ENCODE assay signal across 8 mouse cellular contexts in genomic region chr6:33059735-33060576, GRCm38 (mm10). TPM values are rescaled to one million over a fixed set of nuclear protein-coding genes. Genes with fewer than 3 reads are reported as not detected.
A peak's percentile ranks its signal among the peaks of the same experiment; 100 is the strongest.
DNase-seq lines count a peak whose midpoint lies in the region; ATAC-seq and TF ChIP-seq lines count a peak whose summit lies in the region.

TSS of gene Chchd3 (minus strand) at chr6:33060260.

- H3K9me3 ChIP-seq in ES-E14 (ENCODE audit: control insufficient read depth, insufficient read depth, low read depth, low read length) = no peaks in the 10 kb centered on the region
- no peaks in the 10 kb centered on the region for H3K9me3 ChIP-seq in forebrain, embryonic 15.5 days

- intact Hi-C loops in heart, postnatal 25 days (cut with DNase I) = loop anchor here (5.0 kb wide), 2 partner anchors 78 to 1117 kb away; partner anchors contain the start of gene Slc35b4

- TF ChIP-seq POLR2A in lung, adult 2 months (IDR thresholded peaks at IDR 0.05; ENCODE audit: borderline replicate concordance, extremely low read depth, low read depth, low read length) = peak; percentile 53; the same call in 1 of the 2 replicates

- H3K36me3 ChIP-seq in ES-E14 (ENCODE audit: control insufficient read depth, insufficient read depth, low read length, poor library complexity, severe bottlenecking) = peaks cover 1% of the 10 kb centered on the region
- peaks cover 2% of the 10 kb centered on the region; the same call in 1 of the 2 replicates for H3K36me3 ChIP-seq in forebrain, embryonic 15.5 days

- no peak for TF ChIP-seq CTCF in lung, adult 2 months (IDR thresholded peaks at IDR 0.05; ENCODE audit: insufficient read depth, low read length)

- peak within 1 kb of the TSS; percentile 82 to 97 for H3K4me3 ChIP-seq in ES-E14 (ENCODE audit: insufficient read depth in 1 of 2, low read depth in 1 of 2, low read length in 2 of 2, poor library complexity in 1 of 2, severe bottlenecking in 1 of 2)
- H3K4me3 ChIP-seq in forebrain, embryonic 15.5 days = peak within 1 kb of the TSS; percentile 84
- H3K4me3 ChIP-seq in lung, adult 2 months (replicated peaks; ENCODE audit: extremely low read depth, low read depth, low read length) = peak within 1 kb of the TSS; percentile 94

- H3K27me3 ChIP-seq in forebrain, embryonic 15.5 days = no peaks in the 10 kb centered on the region

- peak within 1 kb of the TSS; percentile 76 for H3K4me2 ChIP-seq in forebrain, embryonic 15.5 days (replicated peaks)

- peak within 1 kb of the TSS; percentile 92 for H3K9ac ChIP-seq in ES-E14 (ENCODE audit: insufficient read depth, low read depth, low read length, poor library complexity, severe bottlenecking)
- H3K9ac ChIP-seq in forebrain, embryonic 15.5 days (replicated peaks) = peak within 1 kb of the TSS; percentile 76

- peak; percentile 97 for DNase-seq in ES-E14 (ENCODE audit: low read depth, low spot score)
- peak; percentile 98 for DNase-seq in cerebellum, adult 11-12 months
- DNase-seq in heart, postnatal 25 days (ENCODE audit: low spot score) = peak; percentile 95
- peak; percentile 97 to 98 for DNase-seq in layer of hippocampus, adult 18-20 months (ENCODE audit: low spot score in 2 of 2)
- peak; percentile 97 for DNase-seq in lung, adult 2 months
- DNase-seq in thymus, adult 18-20 months = peak; percentile 92 to 97

- ATAC-seq in forebrain, embryonic 15.5 days (replicated peaks) = peak; percentile 100
- ATAC-seq in neutrophil, adult 5-6 weeks (ENCODE audit: extremely low read depth, insufficient number of reproducible peaks, low FRiP score, poor library complexity, severe bottlenecking) = peak; percentile 99

- H3K4me1 ChIP-seq in ES-E14 (ENCODE audit: control insufficient read depth in 2 of 2, insufficient read depth in 2 of 2, low read length in 2 of 2, poor library complexity in 1 of 2) = no peaks in the 10 kb centered on the region; a peak in 1 of 4 replicates
- H3K4me1 ChIP-seq in forebrain, embryonic 15.5 days = peaks cover 17% of the 10 kb centered on the region
- H3K4me1 ChIP-seq in lung, adult 2 months (ENCODE audit: control insufficient read depth, insufficient read depth, low read length) = peaks cover 3% of the 10 kb centered on the region

- no peak within 1 kb of the TSS for H3K27ac ChIP-seq in ES-E14 (ENCODE audit: insufficient read depth, low read depth, low read length, poor library complexity, severe bottlenecking)
- peak within 1 kb of the TSS; percentile 51; the same call in 1 of the 2 replicates for H3K27ac ChIP-seq in forebrain, embryonic 15.5 days (replicated peaks)

- in situ Hi-C loops in ES-E14 (cut with MboI; ENCODE audit: low sequenced_read_pairs in 2 of 2, unreplicated experiment in 2 of 2) = no loop called here

- under 1% methylated on average over 50 of the region's 50 CpGs for WGBS in forebrain, embryonic 15.5 days
- whole genome bisulfite sequencing in lung, adult 2 months = under 1% methylated on average over 50 of the region's 50 CpGs

TF ChIP-seq in ES-E14, 5 proteins besides CTCF, POLR2A, EP300 and RAD21:
- TF ChIP-seq HCFC1 (IDR thresholded peaks at IDR 0.05; ENCODE audit: borderline replicate concordance, insufficient read depth, low read length) = peak; percentile 96
- TF ChIP-seq CHD2 (IDR thresholded peaks at IDR 0.05; ENCODE audit: low read depth, low read length) = peak; percentile 62
- no peak for TF ChIP-seq ZC3H11A (IDR thresholded peaks at IDR 0.05; ENCODE audit: borderline replicate concordance, low read depth, low read length)

RNA-seq across cellular contexts. Expression of gene Chchd3, which starts in this region (rescaled TPM):
- total RNA-seq in ES-E14 (2012; rRNA removed) = 73.9 and 105 TPM in 2 replicates
- polyA plus RNA-seq in forebrain, embryonic 15.5 days (2015; fragmentation: Nextera tagmentation; extraction: Ambion mirVana) = 129 and 134 TPM in 2 replicates
- 100 to 1,000 TPM; 549 to 559 TPM for total RNA-seq in heart, postnatal 25 days (2021)
- total RNA-seq in layer of hippocampus, adult 18-20 months (2021) = 10 to 100 TPM; 87.0 to 92.1 TPM
- polyA plus RNA-seq in lung, adult 2 months (2012; rRNA removed) = 30.3 and 34.0 TPM in 2 replicates
- total RNA-seq in neutrophil, adult 5-6 weeks (2017) = 75.3 and 76.9 TPM in 2 replicates
